18 mouse cellular contexts compared by ENCODE assay signal in genomic region chr4:135951505-135951904, GRCm38 (mm10). TPM values are rescaled to one million over a fixed set of nuclear protein-coding genes. Genes with fewer than 3 reads are reported as not detected.
DNase-seq lines count a peak whose midpoint lies in the region; ATAC-seq and TF ChIP-seq lines count a peak whose summit lies in the region.
"Had no signal": no experiment of that assay in that cellular context is flagged by ENCODE, and none has a peak within 500 bp of the region (broad histone marks: within the 10 kb centered on the region; RNA-seq: fewer than 3 reads in every experiment).

No protein-coding gene starts in this region.

- ATAC-seq in liver, embryonic 12.5 days, result no peak
- ATAC-seq in erythroid progenitor cell, adult 5-6 weeks (replicated peaks; ENCODE audit: low FRiP score, poor library complexity, severe bottlenecking), result no peak
- ATAC-seq: forebrain, embryonic 15.5 days; midbrain, embryonic 16.5 days had no signal

- H3K9me3 ChIP-seq in liver, embryonic 12.5 days (replicated peaks), result peaks cover 14% of the 10 kb centered on the region
- H3K9me3 ChIP-seq: embryonic facial prominence, embryonic 12.5 days; forebrain, embryonic 15.5 days; hindbrain, embryonic 15.5 days; neural tube, embryonic 15.5 days had no signal

- H3K4me3 ChIP-seq in liver, adult 2 months (ENCODE audit: insufficient read depth, low read depth, low read length), result no peak overlapping the region
- H3K4me3 ChIP-seq in liver, embryonic 12.5 days, result no peak overlapping the region
- H3K4me3 ChIP-seq: embryonic facial prominence, embryonic 12.5 days; forebrain, embryonic 15.5 days; hindbrain, embryonic 15.5 days; limb, embryonic 12.5 days; neural tube, embryonic 15.5 days had no signal

- no peak overlapping the region for H3K4me2 ChIP-seq in liver, embryonic 12.5 days
- H3K4me2 ChIP-seq: embryonic facial prominence, embryonic 12.5 days; forebrain, embryonic 15.5 days; hindbrain, embryonic 15.5 days; limb, embryonic 12.5 days; neural tube, embryonic 15.5 days had no signal

- peak; percentile 36; the same call in 1 of the 2 replicates for TF ChIP-seq CTCF in liver, adult 2 months (IDR thresholded peaks at IDR 0.05; ENCODE audit: low read depth, low read length)

- H3K9ac ChIP-seq in liver, adult 2 months (ENCODE audit: low read depth, low read length), result no peak overlapping the region
- H3K9ac ChIP-seq in liver, embryonic 12.5 days, result no peak overlapping the region
- H3K9ac ChIP-seq: embryonic facial prominence, embryonic 12.5 days; forebrain, embryonic 15.5 days; hindbrain, embryonic 15.5 days; limb, embryonic 12.5 days; neural tube, embryonic 15.5 days had no signal

- H3K36me3 ChIP-seq in liver, adult 2 months (ENCODE audit: control insufficient read depth, insufficient read depth, low read length), result peaks cover 4% of the 10 kb centered on the region; the same call in 1 of the 2 replicates
- H3K36me3 ChIP-seq in liver, embryonic 12.5 days, result peaks cover 53% of the 10 kb centered on the region

- H3K27ac ChIP-seq in liver, adult 2 months (replicated peaks; ENCODE audit: insufficient read depth, low read depth, low read length), result no peak overlapping the region
- no peak overlapping the region for H3K27ac ChIP-seq in liver, embryonic 12.5 days
- H3K27ac ChIP-seq: embryonic facial prominence, embryonic 12.5 days; forebrain, embryonic 15.5 days; hindbrain, embryonic 15.5 days; limb, embryonic 12.5 days; neural tube, embryonic 15.5 days had no signal

- 98% methylated on average over 3 of the region's 3 CpGs for WGBS in liver, adult 2 months
- 86% methylated on average over 3 of the region's 3 CpGs for WGBS in liver, embryonic 12.5 days (ENCODE audit: insufficient replicate concordance)

- peak; percentile 45 for DNase-seq in cerebellum, adult 9-11 months
- no peak for DNase-seq in cerebellum, adult 18-20 months
- no peak for DNase-seq in liver, adult 2 months (ENCODE audit: extremely low read depth, low read depth, low spot score)
- DNase-seq in A20 (ENCODE audit: low read depth, low spot score), result peak; percentile 31
- DNase-seq in R1 (ENCODE audit: low read depth, low spot score), result peak; percentile 85
- DNase-seq in urinary bladder, postnatal 36 days (ENCODE audit: low spot score in 2 of 2), result no peak
- DNase-seq: cerebellum, postnatal 36 days; gastrocnemius, postnatal 36 days; lung, postnatal 4 days; thymus, adult 2 months had no signal

- H3K79me2 ChIP-seq in liver, adult 2 months (ENCODE audit: control insufficient read depth, insufficient read depth, low read length), result peaks cover 7% of the 10 kb centered on the region; the same call in 1 of the 2 replicates

- peaks cover 34% of the 10 kb centered on the region for H3K4me1 ChIP-seq in liver, adult 2 months (ENCODE audit: control insufficient read depth, insufficient read depth, low read length)
- H3K4me1 ChIP-seq in liver, embryonic 12.5 days, result peaks cover 35% of the 10 kb centered on the region
- H3K4me1 ChIP-seq: embryonic facial prominence, embryonic 12.5 days had no signal

- TF ChIP-seq POLR2A in liver, adult 2 months (IDR thresholded peaks at IDR 0.05; ENCODE audit: extremely low read depth, insufficient read depth, low read length), result no peak

- no peaks in the 10 kb centered on the region for H3K27me3 ChIP-seq in liver, adult 2 months (ENCODE audit: control insufficient read depth, insufficient read depth, low read length)
- no peaks in the 10 kb centered on the region for H3K27me3 ChIP-seq in liver, embryonic 12.5 days (replicated peaks)
- H3K27me3 ChIP-seq: embryonic facial prominence, embryonic 12.5 days; forebrain, embryonic 15.5 days; hindbrain, embryonic 15.5 days; limb, embryonic 12.5 days; neural tube, embryonic 15.5 days had no signal

RNA-seq across cellular contexts. Expression of gene Hmgcl, which starts 5.3 kb away (rescaled TPM):
- 179 and 187 TPM in 2 replicates for total RNA-seq in liver, adult 2 months (2014; rRNA removed)
- 266 and 291 TPM in 2 replicates for polyA plus RNA-seq in liver, adult 2 months (2012; rRNA removed)
- 67.4 and 71.1 TPM in 2 replicates for polyA plus RNA-seq in liver, embryonic 12.5 days (2016; fragmentation: Nextera tagmentation; extraction: Ambion mirVana)
- 24.3 and 25.2 TPM in 2 replicates for total RNA-seq in erythroid progenitor cell, adult 5-6 weeks (2015; ENCODE audit: low replicate concordance)
- total RNA-seq in erythroid progenitor cell, adult 5-6 weeks (2017; ENCODE audit: low replicate concordance), result 19.6 and 30.0 TPM in 2 replicates

RNA-seq across cellular contexts. Expression of gene Gale, which starts 12.0 kb away (rescaled TPM):
- total RNA-seq in liver, adult 2 months (2014; rRNA removed), result 34.2 and 38.5 TPM in 2 replicates
- 32.0 and 33.6 TPM in 2 replicates for polyA plus RNA-seq in liver, adult 2 months (2012; rRNA removed)
- 36.0 and 41.2 TPM in 2 replicates for polyA plus RNA-seq in liver, embryonic 12.5 days (2016; fragmentation: Nextera tagmentation; extraction: Ambion mirVana)
- total RNA-seq in erythroid progenitor cell, adult 5-6 weeks (2015; ENCODE audit: low replicate concordance), result 1.4 and 6.3 TPM in 2 replicates
- 3.6 and 12.2 TPM in 2 replicates for total RNA-seq in erythroid progenitor cell, adult 5-6 weeks (2017; ENCODE audit: low replicate concordance)

RNA-seq across cellular contexts. Expression of gene Lypla2, which starts 20.9 kb away (rescaled TPM):
- total RNA-seq in liver, adult 2 months (2014; rRNA removed), result 21.8 and 25.9 TPM in 2 replicates
- polyA plus RNA-seq in liver, adult 2 months (2012; rRNA removed), result 113 and 116 TPM in 2 replicates
- polyA plus RNA-seq in liver, embryonic 12.5 days (2016; fragmentation: Nextera tagmentation; extraction: Ambion mirVana), result 59.5 and 61.7 TPM in 2 replicates
- 16.3 and 18.7 TPM in 2 replicates for total RNA-seq in erythroid progenitor cell, adult 5-6 weeks (2015; ENCODE audit: low replicate concordance)
- total RNA-seq in erythroid progenitor cell, adult 5-6 weeks (2017; ENCODE audit: low replicate concordance), result 6.3 and 12.9 TPM in 2 replicates

RNA-seq across cellular contexts. Expression of gene Fuca1, which starts 31.0 kb away (rescaled TPM):
- 45.7 and 46.4 TPM in 2 replicates for total RNA-seq in liver, adult 2 months (2014; rRNA removed)
- 54.9 and 58.7 TPM in 2 replicates for polyA plus RNA-seq in liver, adult 2 months (2012; rRNA removed)
- 22.2 and 23.8 TPM in 2 replicates for polyA plus RNA-seq in liver, embryonic 12.5 days (2016; fragmentation: Nextera tagmentation; extraction: Ambion mirVana)
- total RNA-seq in erythroid progenitor cell, adult 5-6 weeks (2015; ENCODE audit: low replicate concordance), result 23.1 and 45.3 TPM in 2 replicates
- total RNA-seq in erythroid progenitor cell, adult 5-6 weeks (2017; ENCODE audit: low replicate concordance), result 38.9 and 50.2 TPM in 2 replicates

RNA-seq across cellular contexts. Expression of gene Pithd1, which starts 35.6 kb away (rescaled TPM):
- total RNA-seq in liver, adult 2 months (2014; rRNA removed), result 20.3 and 21.0 TPM in 2 replicates
- 28.8 and 41.0 TPM in 2 replicates for polyA plus RNA-seq in liver, adult 2 months (2012; rRNA removed)
- polyA plus RNA-seq in liver, embryonic 12.5 days (2016; fragmentation: Nextera tagmentation; extraction: Ambion mirVana), result 115 and 121 TPM in 2 replicates
- 85.8 and 92.6 TPM in 2 replicates for total RNA-seq in erythroid progenitor cell, adult 5-6 weeks (2015; ENCODE audit: low replicate concordance)
- 78.3 and 100 TPM in 2 replicates for total RNA-seq in erythroid progenitor cell, adult 5-6 weeks (2017; ENCODE audit: low replicate concordance)

Comparison
In these comparisons a context has a peak if more than half of its experiments do, and no peak if none do; other contexts are left out.
1. DNase-seq: peak in cerebellum, adult 9-11 months (single experiment), A20 (single experiment) and R1 (single experiment); none in cerebellum, adult 18-20 months (0 of 2), liver, adult 2 months (single experiment) and urinary bladder, postnatal 36 days (0 of 2).